Mouse (Mus musculus) liver, adult 2 months (tissue): ENCODE measurements around the gene Il1rn. TPM values are rescaled to one million over a fixed set of nuclear protein-coding genes. Genes with fewer than 3 reads are reported as not detected.

ENCODE experiments used
- DNase-seq: peaks from one replicate; pipeline ENCODE4 v3.0.0-alpha.2; 2011; ENCODE audit warnings: low read depth, low spot score; ENCODE audit errors: extremely low read depth
- H3K27ac ChIP-seq: fragments of 200-500 bp; replicated peaks from 2 replicates; pipeline ENCODE4 v1.5.1; 2012; ENCODE audit warnings: low read depth, mild to moderate bottlenecking, control low read depth, inconsistent platforms, low read length; ENCODE audit not compliant: insufficient read depth
- H3K27me3 ChIP-seq: fragments of 200-500 bp; 2 replicates; pipeline ENCODE4 v1.6.1; 2012; ENCODE audit warnings: mild to moderate bottlenecking, moderate library complexity, low read length, inconsistent platforms; ENCODE audit not compliant: control insufficient read depth, insufficient read depth
- H3K36me3 ChIP-seq: fragments of 200-500 bp; 2 replicates; pipeline ENCODE4 v1.6.1; 2012; ENCODE audit warnings: low read length, inconsistent platforms; ENCODE audit not compliant: control insufficient read depth, insufficient read depth
- H3K4me1 ChIP-seq: fragments of 200-500 bp; 2 replicates; pipeline ENCODE4 v1.6.1; 2011; ENCODE audit warnings: low read length; ENCODE audit not compliant: control insufficient read depth, insufficient read depth
- H3K4me3 ChIP-seq: fragments of 200-500 bp; 2 replicates; pipeline ENCODE4 v1.5.1; 2011; ENCODE audit warnings: low read depth, mild to moderate bottlenecking, control low read depth, low read length, moderate library complexity; ENCODE audit not compliant: insufficient read depth
- H3K79me2 ChIP-seq: fragments of 200-500 bp; 2 replicates; pipeline ENCODE4 v1.6.1; 2012; ENCODE audit warnings: inconsistent platforms, mild to moderate bottlenecking, low read length, moderate library complexity; ENCODE audit not compliant: control insufficient read depth, insufficient read depth
- H3K9ac ChIP-seq: fragments of 200-500 bp; 2 replicates; pipeline ENCODE4 v1.6.1; 2012; ENCODE audit warnings: low read depth, mild to moderate bottlenecking, control low read depth, inconsistent platforms, low read length
- CTCF ChIP-seq: fragments of 200-500 bp; IDR thresholded peaks from 2 replicates; pipeline ENCODE4 v1.5.1; 2011; ENCODE audit warnings: low read depth, low read length, control low read depth
- POLR2A ChIP-seq: fragments of 200-500 bp; IDR thresholded peaks from 2 replicates; pipeline ENCODE4 v1.6.1; 2011; ENCODE audit warnings: low read length, control low read depth; ENCODE audit not compliant: insufficient read depth; ENCODE audit errors: extremely low read depth
- WGBS: fragments of 180-500 bp; shearing (Covaris S2); methylation state at CpG from one replicate; pipeline ENCODE4 v1.1.7; 2018; 5-methylcytosine and 5-hydroxymethylcytosine counted together
- polyA plus RNA-seq: library from polyadenylated mRNA; depleted of rRNA; stranded (reverse); fragments of >200 nt; gene quantifications from 2 replicates; pipeline ENCODE4 v1.2.3, GENCODE M21; 2012
- total RNA-seq: library from RNA; depleted of rRNA; stranded (reverse); fragments of >200 nt; gene quantifications from 2 replicates; pipeline ENCODE4 v1.2.3, GENCODE M21; 2014

The Il1rn gene
- total and polyA plus RNA-seq, 2 experiments, result 1.5 to 10.8 TPM

GRCm38 (mm10) chr2:24351159-24351558 is 14.5 kb downstream of the Il1rn start:
- Histone ChIP-seq H3K27ac (no peak overlapping the region), H3K4me1 (peaks cover 5% of the 10 kb centered on the region; the same call in 1 of the 2 replicates), H3K36me3 (no peaks in the 10 kb centered on the region), H3K4me3 (no peak overlapping the region), H3K27me3 (no peaks in the 10 kb centered on the region), H3K79me2 (no peaks in the 10 kb centered on the region), H3K9ac (no peak overlapping the region)
- peak; percentile 61 for DNase-seq
- WGBS, result 27% methylated on average over 2 of the region's 2 CpGs
- TF ChIP-seq POLR2A, result no peak
- no peak for TF ChIP-seq CTCF

GRCm38 (mm10) chr2:24353042-24353441 is 16.4 kb downstream of the Il1rn start:
- WGBS, result 96% methylated on average over 2 of the region's 2 CpGs
- TF ChIP-seq CTCF (no peak), POLR2A (no peak)
- no peak overlapping the region for H3K4me3 ChIP-seq
- no peaks in the 10 kb centered on the region for H3K27me3 ChIP-seq
- no peak overlapping the region for H3K27ac ChIP-seq
- H3K36me3 ChIP-seq, result no peaks in the 10 kb centered on the region
- no peak for DNase-seq
- no peaks in the 10 kb centered on the region for H3K79me2 ChIP-seq
- H3K4me1 ChIP-seq, result peaks cover 2% of the 10 kb centered on the region; the same call in 1 of the 2 replicates
- no peak overlapping the region for H3K9ac ChIP-seq

- DNase-seq, result peak; percentile 30
- no peak overlapping the region for H3K9ac ChIP-seq
- no peak overlapping the region for H3K4me3 ChIP-seq
- H3K79me2 ChIP-seq, result no peaks in the 10 kb centered on the region
- no peak overlapping the region for H3K27ac ChIP-seq
- WGBS, result 19% methylated on average over 1 of the region's 1 CpGs
- H3K27me3 ChIP-seq, result no peaks in the 10 kb centered on the region
- TF ChIP-seq POLR2A, result no peak
- no peak for TF ChIP-seq CTCF
- peaks cover 2% of the 10 kb centered on the region; the same call in 1 of the 2 replicates for H3K4me1 ChIP-seq
- no peaks in the 10 kb centered on the region for H3K36me3 ChIP-seq
Measured at GRCm38 (mm10) chr2:24357642-24358041, 21.0 kb downstream of the Il1rn start.

GRCm38 (mm10) chr2:24359347-24359746 is 22.7 kb downstream of the Il1rn start:
- H3K4me1 ChIP-seq, result peaks cover 2% of the 10 kb centered on the region; the same call in 1 of the 2 replicates
- H3K27me3 ChIP-seq, result no peaks in the 10 kb centered on the region
- no peak overlapping the region for H3K4me3 ChIP-seq
- H3K79me2 ChIP-seq, result no peaks in the 10 kb centered on the region
- no peaks in the 10 kb centered on the region for H3K36me3 ChIP-seq
- DNase-seq, result no peak
- no peak overlapping the region for H3K9ac ChIP-seq
- WGBS, result 47% methylated on average over 1 of the region's 1 CpGs
- H3K27ac ChIP-seq, result no peak overlapping the region
- TF ChIP-seq POLR2A, result no peak
- no peak for TF ChIP-seq CTCF

GRCm38 (mm10) chr2:24363818-24364217 is 27.2 kb downstream of the Il1rn start:
- TF ChIP-seq CTCF, result no peak
- TF ChIP-seq POLR2A, result no peak
- no peaks in the 10 kb centered on the region; the same call in 1 of the 2 replicates for H3K4me1 ChIP-seq
- DNase-seq, result no peak
- no peak overlapping the region for H3K9ac ChIP-seq
- 32% methylated on average over 3 of the region's 3 CpGs for WGBS
- no peak overlapping the region for H3K27ac ChIP-seq
- no peaks in the 10 kb centered on the region for H3K36me3 ChIP-seq
- H3K27me3 ChIP-seq, result no peaks in the 10 kb centered on the region
- no peak overlapping the region for H3K4me3 ChIP-seq
- no peaks in the 10 kb centered on the region for H3K79me2 ChIP-seq

GRCm38 (mm10) chr2:24366214-24366975 is 29.7 kb downstream of the Il1rn start:
- no peaks in the 10 kb centered on the region for H3K79me2 ChIP-seq
- TF ChIP-seq CTCF (no peak), POLR2A (no peak)
- no peak overlapping the region for H3K4me3 ChIP-seq
- DNase-seq, result no peak
- H3K4me1 ChIP-seq, result no peaks in the 10 kb centered on the region; the same call in 1 of the 2 replicates
- no peaks in the 10 kb centered on the region for H3K36me3 ChIP-seq
- WGBS, result 82% methylated on average over 12 of the region's 12 CpGs
- no peak overlapping the region for H3K27ac ChIP-seq
- no peak overlapping the region for H3K9ac ChIP-seq
- no peaks in the 10 kb centered on the region for H3K27me3 ChIP-seq
